Mouse (Mus musculus) right cerebral cortex, postnatal 4 days (tissue): Measurements from ENCODE around the gene Xbp1.
"Not testable (repeated sequence)": the region's sequence is repeated elsewhere in the genome, so short reads cannot be mapped to it uniquely, and the experiment has no call there.

ENCODE experiments used
- DNase-seq: peaks from one replicate; pipeline ENCODE4 v3.0.0-alpha.2; 2022

The Xbp1 gene

GRCm38 (mm10) chr11:5530172-5530571 is 9.7 kb downstream of the Xbp1 start:
- DNase-seq = no peak

GRCm38 (mm10) chr11:5530717-5531116 is 10.3 kb downstream of the Xbp1 start:
- no peak for DNase-seq

- DNase-seq = no peak
Observed at GRCm38 (mm10) chr11:5533108-5533507, 12.6 kb downstream of the Xbp1 start.

GRCm38 (mm10) chr11:5537454-5537853 is 17.0 kb downstream of the Xbp1 start:
- DNase-seq = not testable (repeated sequence)

GRCm38 (mm10) chr11:5540331-5540730 is 19.9 kb downstream of the Xbp1 start:
- no peak for DNase-seq

- DNase-seq = peak; percentile 17
Observed at GRCm38 (mm10) chr11:5541230-5541798, 20.9 kb downstream of the Xbp1 start.

- peak; percentile 75 for DNase-seq
Observed at GRCm38 (mm10) chr11:5541799-5542481, 21.5 kb downstream of the Xbp1 start, which contains the start of gene Ccdc117. Gene Ccdc117, minus strand, starts transcription at chr11:5542187.

GRCm38 (mm10) chr11:5542482-5543185 is 22.2 kb downstream of the Xbp1 start:
- DNase-seq = no peak

- DNase-seq = no peak
Observed at GRCm38 (mm10) chr11:5543281-5543680, 22.8 kb downstream of the Xbp1 start.

GRCm38 (mm10) chr11:5544709-5545108 is 24.2 kb downstream of the Xbp1 start:
- not testable (repeated sequence) for DNase-seq

GRCm38 (mm10) chr11:5545457-5545856 is 25.0 kb downstream of the Xbp1 start:
- no peak for DNase-seq

GRCm38 (mm10) chr11:5546693-5547092 is 26.2 kb downstream of the Xbp1 start:
- no peak for DNase-seq

- no peak for DNase-seq
Observed at GRCm38 (mm10) chr11:5551430-5551829, 31.0 kb downstream of the Xbp1 start.

- no peak for DNase-seq
Observed at GRCm38 (mm10) chr11:5551931-5552330, 31.5 kb downstream of the Xbp1 start.

- peak; percentile 6 for DNase-seq
Observed at GRCm38 (mm10) chr11:5560273-5560672, 39.8 kb downstream of the Xbp1 start.

GRCm38 (mm10) chr11:5562625-5563268 is 42.3 kb downstream of the Xbp1 start:
- peak; percentile 25 for DNase-seq

GRCm38 (mm10) chr11:5563898-5564297 is 43.4 kb downstream of the Xbp1 start:
- no peak for DNase-seq

- no peak for DNase-seq
Observed at GRCm38 (mm10) chr11:5565596-5565995, 45.1 kb downstream of the Xbp1 start.

- no peak for DNase-seq
Observed at GRCm38 (mm10) chr11:5566506-5566905, 46.0 kb downstream of the Xbp1 start.

GRCm38 (mm10) chr11:5567654-5568053 is 47.2 kb downstream of the Xbp1 start:
- no peak for DNase-seq

- DNase-seq = no peak
Observed at GRCm38 (mm10) chr11:5568082-5568481, 47.6 kb downstream of the Xbp1 start.

- DNase-seq = no peak
Observed at GRCm38 (mm10) chr11:5569474-5569873, 49.0 kb downstream of the Xbp1 start, which contains the start of gene Ankrd36. Gene Ankrd36, plus strand, starts transcription at chr11:5569684.

GRCm38 (mm10) chr11:5571856-5572255 is 51.4 kb downstream of the Xbp1 start:
- DNase-seq = no peak
